Mouse (Mus musculus): ENCODE data around the gene Il21r.

DNA sequence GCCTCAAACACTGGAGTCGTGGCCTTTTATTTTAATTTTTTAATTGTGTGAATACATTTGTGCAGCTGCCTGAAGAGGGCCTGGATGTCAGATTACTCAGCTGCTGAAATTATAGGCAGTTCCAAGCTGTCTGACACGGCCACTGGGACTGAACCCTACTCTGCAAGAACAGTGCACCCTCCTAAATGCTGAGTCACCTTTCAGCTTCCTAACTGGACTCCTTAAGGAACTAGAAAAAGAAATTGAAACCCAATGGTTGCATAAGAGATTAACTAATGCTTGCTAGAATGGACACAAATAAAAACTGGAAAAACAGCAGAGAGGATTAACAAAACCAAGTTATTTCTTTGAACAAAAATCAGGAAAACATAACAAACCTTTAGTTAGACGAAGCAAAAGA lies 6.8 kb upstream of the Il21r start:
- TF ChIP-seq SMC3 (IDR thresholded peaks at IDR 0.05; ENCODE audit: low read depth, low read length) (no peak), MAX (IDR thresholded peaks at IDR 0.05; ENCODE audit: low read length) (no peak), CTCF (IDR thresholded peaks at IDR 0.05 in 2 of 3, conservative IDR thresholded peaks at IDR 0.05 in 1 of 3; ENCODE audit: control insufficient read depth in 1 of 3, insufficient read depth in 1 of 3, low read depth in 2 of 3, low read length in 3 of 3, poor library complexity in 1 of 3, severe bottlenecking in 1 of 3) (no peak), MYC (IDR thresholded peaks at IDR 0.05; ENCODE audit: low read depth, low read length) (no peak), RCOR1 (IDR thresholded peaks at IDR 0.05; ENCODE audit: low read depth, low read length) (no peak), POLR2A (IDR thresholded peaks at IDR 0.05; ENCODE audit: control insufficient read depth in 1 of 2, insufficient read depth in 1 of 2, low read depth in 1 of 2, low read length in 2 of 2, poor library complexity in 1 of 2) (no peak), USF1 (IDR thresholded peaks at IDR 0.05; ENCODE audit: low read depth, low read length) (no peak), MAZ (IDR thresholded peaks at IDR 0.05; ENCODE audit: low read depth, low read length) (no peak), GABPA (IDR thresholded peaks at IDR 0.05; ENCODE audit: low read depth, low read length) (no peak), E2F4 (IDR thresholded peaks at IDR 0.05; ENCODE audit: borderline replicate concordance, low read depth, low read length) (no peak), JUND (IDR thresholded peaks at IDR 0.05; ENCODE audit: low read depth, low read length) (no peak), RAD21 (IDR thresholded peaks at IDR 0.05; ENCODE audit: low read depth, low read length) (no peak)
